Mouse (Mus musculus) MEL-GATA-1-ER (cell line): Measurements from ENCODE around the gene Klk1b9.
"Not testable (repeated sequence)": the region's sequence is repeated elsewhere in the genome, so short reads cannot be mapped to it uniquely, and the experiment has no call there.

Experiments used
- DNase-seq: peaks from one replicate; pipeline ENCODE4 v3.0.0-alpha.2; 2012; ENCODE audit warnings: low read depth; ENCODE audit errors: extremely low read depth

Klk1b9 gene

DNA sequence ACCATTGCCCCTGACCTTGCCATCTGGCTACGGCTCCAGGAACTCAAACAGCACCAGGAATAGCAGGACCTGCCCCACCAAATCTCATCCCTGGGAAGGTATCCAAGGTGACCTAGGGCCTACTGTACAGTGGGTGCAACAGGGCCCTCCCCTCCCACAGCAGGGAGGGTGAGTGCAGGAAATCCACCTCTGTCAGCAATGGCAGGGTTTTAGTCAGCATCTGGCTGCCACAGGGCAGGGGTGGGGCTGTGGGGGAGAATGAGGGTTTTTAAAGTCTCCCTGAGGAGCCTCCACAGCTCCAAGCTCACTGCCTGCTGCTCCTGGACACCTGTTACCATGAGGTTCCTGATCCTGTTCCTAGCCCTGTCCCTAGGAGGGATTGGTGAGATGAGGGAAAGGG is at the start of gene Klk1b9:
Gene Klk1b9, plus strand, starts transcription at position 301 of the 400 bp plus-strand sequence.
- not testable (repeated sequence) for DNase-seq

DNA sequence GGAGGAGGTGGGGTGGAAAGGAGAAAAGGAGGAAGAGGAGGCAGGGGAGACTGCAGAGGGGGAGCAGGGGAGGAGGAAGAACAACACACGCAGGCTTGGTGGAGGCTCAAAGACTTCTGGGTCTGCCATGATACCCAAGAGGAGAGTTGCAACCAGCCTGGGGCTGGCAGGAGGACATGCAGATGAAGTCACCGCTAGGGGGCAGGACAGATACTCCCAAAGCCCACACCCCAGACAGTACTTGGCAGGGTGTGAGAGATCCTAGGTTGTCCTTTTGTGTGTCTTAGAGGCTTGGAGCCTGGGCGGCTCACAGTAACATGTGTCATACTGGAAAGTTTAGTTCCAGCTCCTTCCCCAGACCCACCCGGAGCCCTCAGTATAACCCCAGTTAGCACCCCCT is 47.3 kb upstream of the Klk1b9 start:
- no peak for DNase-seq

DNA sequence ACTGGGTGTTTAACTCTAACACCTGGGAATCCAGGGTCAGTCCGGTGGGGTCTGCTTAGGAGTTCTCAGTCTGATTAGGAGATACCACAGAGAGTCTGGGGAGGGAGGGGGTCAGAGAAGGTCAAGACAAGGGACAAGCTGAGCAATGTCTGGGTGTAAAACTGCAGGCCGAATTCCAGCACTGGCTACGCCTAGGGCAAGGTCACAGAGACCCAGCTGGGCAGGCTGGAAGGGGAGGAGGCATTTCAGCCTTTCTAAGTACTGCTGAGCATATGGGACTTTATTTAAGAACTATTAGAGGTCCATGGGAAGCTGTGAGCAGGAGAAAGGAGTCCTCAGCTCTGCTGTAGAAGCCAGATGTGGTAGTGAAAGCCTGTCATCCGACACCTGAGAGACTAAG is 43.5 kb upstream of the Klk1b9 start:
- no peak for DNase-seq

DNA sequence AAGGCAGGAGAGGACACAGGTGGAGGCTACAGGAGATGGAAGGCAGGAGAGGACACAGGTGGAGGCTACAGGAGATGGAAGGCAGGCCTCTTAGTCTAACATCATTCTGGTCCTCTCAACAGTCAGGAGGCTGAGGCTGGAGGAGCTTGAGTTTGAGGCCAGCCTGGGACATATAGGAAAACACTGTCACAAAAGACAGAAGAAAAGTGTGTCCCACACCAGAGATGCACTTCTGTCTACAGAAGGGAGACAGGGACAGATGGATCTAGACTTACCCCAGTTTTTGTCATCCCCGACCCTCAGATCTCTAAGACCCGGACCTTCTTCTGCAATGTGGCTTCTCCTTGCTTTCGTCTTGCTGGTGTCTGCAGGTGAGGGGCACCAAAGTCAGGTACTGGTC is 42.4 kb upstream of the Klk1b9 start, which contains the start of gene Klk15:
Gene Klk15, plus strand, starts transcription at position 301 of the 400 bp plus-strand sequence.
- DNase-seq, result no peak

DNA sequence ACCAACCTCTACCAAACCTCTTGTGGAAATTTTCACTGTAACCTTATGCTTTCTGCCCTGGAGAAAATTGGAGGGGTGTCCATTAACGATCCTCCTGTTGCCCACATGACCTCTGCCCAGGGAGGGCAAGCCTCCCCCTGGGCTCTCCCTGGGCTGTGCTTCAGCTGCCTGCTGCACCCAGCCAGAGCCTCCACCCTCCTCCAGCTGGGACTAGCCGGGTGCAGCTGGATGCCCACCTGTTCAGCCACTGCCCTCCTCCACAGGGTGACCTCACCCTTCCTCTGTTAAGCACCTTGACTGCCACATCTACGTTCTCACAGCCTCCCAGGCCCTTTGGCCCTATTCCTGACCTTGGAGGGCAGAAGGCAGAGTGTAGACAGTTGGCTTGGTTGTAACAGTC is 41.1 kb upstream of the Klk1b9 start:
- no peak for DNase-seq

DNA sequence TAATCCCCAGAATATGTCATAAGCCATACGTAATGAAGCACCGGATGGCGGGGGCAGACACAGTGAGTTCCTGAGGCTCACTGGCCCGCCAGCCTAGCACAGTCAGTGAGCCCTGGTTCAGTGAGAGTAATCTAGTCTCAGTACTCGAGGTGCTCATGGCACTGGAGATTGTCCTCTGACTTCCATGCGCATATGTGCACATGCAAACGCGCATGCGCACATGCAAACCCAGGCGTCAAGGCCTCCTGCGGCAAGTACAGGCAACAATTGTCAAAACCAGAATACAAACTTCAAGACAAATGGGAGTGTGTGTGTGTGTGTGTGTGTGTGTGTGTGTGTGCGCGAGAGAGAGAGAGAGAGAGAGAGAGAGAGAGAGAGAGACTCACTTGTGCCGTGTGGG is 39.3 kb upstream of the Klk1b9 start:
- DNase-seq, result no peak

DNA sequence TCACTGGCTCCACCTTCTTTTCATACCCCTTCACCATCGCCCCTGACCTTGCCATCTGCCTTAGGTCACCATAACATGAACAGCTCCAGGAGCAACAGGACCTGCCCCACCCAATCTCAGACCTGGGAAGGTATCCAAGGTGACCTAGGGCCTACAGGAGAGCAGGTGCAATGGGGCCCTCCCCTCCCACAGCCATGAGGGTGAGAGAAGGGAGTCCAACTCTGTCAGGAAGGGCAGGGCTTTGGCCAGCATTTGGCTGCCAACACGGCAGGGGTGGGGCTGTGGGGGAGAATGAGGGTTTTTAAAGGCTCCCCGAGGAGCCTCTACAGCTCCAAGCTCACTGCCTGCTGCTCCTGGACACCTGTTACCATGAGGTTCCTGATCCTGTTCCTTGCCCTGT is 33.6 kb upstream of the Klk1b9 start:
- not testable (repeated sequence) for DNase-seq

DNA sequence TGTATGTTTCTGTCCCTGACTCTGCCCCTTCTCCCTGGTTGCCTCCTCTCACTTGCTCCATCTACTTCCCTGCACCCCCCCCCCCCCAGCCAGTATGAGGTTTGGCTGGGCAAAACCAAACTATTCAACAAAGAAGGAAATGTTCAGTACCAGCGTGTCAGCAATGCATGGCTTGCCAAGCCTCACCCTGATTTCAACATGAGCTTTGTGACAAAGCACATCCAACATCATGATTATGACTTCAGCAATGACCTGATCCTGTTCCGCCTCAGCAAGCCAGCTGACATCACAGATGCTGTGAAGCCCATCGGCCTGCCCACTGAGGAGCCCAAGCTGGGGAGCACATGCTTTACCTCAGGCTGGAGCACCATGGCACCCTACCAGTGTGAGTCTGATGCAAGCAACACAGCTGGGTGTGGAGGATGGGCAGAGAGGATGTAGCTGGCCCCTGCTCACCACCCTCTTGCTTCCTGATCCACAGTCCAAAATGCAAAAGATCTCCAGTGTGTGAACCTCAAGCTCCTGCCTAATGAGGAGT is 31.1 kb upstream of the Klk1b9 start:
- no peak for DNase-seq

DNA sequence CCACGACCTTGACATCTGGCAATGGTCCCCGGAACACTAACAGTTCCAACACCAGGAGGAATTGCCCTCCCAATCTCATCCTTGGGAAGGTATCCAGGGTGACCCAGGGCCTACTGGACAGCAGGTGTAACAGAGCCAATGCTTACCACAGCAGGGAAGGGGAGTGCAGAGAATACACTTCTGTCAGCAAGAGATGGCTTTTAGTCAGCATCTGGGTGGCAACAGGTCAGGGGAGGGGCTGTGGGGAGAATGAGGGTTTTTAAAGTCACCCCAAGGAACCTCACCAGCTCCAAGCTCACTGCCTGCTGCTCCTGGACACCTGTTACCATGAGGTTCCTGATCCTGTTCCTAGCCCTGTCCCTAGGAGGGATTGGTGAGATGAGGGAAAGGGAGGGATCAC is 25.5 kb upstream of the Klk1b9 start, which contains the start of gene Klk1b8:
Gene Klk1b8, plus strand, starts transcription at position 301 of the 400 bp plus-strand sequence.
- no peak for DNase-seq

DNA sequence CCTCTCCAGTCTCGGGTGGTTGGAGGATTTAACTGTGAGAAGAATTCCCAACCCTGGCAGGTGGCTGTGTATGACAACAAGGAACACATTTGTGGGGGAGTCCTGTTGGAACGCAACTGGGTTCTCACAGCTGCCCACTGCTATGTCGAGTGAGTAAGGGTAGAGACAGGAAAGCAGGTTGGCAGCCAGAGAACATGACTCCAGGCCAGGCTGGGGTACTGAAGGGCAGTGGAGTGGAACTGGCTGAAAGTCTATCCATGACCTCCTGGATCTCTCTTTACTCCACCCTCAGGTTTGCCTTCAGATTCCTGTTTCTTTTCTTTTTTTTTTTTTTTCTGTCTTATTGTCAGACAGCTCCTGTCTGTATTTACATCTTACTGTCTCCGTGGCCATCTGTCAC is 23.2 kb upstream of the Klk1b9 start:
- DNase-seq, result no peak

DNA sequence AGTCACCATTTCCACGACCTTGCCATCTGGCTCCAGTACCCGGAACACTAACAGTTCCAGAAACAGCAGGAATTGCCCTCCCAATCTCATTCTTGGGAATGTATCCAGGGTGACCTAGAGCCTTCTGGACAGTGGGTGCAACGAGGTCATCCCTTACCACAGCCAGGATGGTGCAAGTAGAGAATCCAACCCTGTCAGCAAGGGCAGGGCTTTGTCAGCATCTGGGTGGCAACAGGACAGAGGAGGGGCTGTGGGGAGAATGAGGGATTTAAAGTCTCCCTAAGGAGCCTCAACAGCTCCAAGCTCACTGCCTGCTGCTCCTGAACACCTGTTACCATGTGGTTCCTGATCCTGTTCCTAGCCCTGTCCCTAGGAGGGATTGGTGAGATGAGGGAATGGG is 9.4 kb upstream of the Klk1b9 start, which contains the start of gene Klk1b1:
Gene Klk1b1, plus strand, starts transcription at position 301 of the 400 bp plus-strand sequence.
- DNase-seq, result no peak

DNA sequence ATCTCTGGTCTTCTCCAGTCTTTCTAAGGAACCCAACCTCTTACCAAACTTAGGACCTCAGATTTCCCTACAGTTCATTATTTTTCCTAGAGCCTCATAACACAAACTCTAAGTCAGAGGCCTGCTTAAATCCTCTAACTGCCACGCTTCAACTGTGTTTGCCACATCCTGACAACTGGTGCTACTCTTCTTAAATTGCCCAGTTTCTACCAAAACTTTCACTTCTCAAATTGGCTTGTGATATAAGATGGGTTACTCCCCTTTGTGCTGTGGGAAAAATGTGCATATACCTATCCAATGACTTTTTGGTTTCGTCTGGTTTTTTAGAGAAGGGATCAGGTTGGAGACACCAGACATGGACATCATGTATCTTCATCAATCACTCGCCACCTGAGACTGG is 8.8 kb upstream of the Klk1b9 start:
- DNase-seq, result no peak

DNA sequence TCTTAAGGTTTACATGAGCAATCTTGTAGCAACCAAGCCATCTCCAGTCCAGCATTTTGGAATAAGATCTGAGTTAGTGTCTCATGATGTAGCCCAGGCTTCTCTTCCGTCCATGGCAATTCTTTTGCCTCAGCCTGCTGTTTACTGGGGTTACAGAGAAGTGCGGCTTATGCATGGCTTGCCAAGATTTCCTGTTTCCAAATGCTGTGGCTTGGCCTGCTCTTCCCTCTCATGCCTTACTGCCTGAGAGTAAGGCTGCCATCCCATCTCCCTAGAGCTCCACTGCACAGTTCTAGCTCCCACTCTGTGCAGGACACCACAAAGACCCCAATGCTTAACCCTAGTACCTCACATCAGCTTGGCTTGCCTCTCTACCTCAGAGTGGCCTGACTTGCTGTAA is 8.2 kb upstream of the Klk1b9 start:
- DNase-seq, result no peak

DNA sequence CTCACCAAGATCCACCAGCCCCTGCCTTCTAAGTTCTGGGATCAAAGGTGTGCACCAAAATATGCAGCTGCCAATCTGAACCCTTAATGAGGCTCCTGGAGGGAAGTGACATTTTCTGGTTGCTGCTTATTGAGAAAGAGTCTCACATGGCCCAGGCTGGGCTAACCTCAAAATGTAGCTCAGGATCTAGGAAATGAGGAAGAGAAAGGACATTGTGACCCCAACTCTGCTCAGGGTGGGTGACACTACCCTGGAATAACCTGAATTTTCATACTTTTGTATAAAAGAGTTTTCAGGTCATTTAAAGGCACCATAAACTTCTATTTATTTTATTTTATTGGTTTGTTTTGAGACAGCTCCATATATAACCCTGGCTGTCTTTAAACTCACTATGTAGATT is 9.8 kb downstream of the Klk1b9 start:
- DNase-seq, result no peak

DNA sequence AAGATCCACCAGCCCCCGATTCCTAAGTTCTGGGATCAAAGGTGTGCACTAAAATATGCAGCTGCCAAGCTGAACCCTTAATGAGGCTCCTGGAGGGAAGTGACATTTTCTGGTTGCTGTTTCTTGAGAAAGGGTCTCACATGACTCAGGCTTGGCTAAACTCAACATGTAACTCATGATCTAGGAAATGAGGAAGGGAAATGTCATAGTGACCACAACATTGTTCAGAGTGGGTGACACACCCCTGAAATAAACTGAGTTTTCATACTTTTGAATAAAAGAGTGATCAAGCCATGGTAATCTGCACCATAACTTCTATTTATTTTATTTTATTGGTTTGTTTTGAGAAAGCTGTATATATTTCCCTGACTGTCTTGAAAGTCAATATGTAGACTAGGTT is 19.0 kb downstream of the Klk1b9 start:
- not testable (repeated sequence) for DNase-seq

DNA sequence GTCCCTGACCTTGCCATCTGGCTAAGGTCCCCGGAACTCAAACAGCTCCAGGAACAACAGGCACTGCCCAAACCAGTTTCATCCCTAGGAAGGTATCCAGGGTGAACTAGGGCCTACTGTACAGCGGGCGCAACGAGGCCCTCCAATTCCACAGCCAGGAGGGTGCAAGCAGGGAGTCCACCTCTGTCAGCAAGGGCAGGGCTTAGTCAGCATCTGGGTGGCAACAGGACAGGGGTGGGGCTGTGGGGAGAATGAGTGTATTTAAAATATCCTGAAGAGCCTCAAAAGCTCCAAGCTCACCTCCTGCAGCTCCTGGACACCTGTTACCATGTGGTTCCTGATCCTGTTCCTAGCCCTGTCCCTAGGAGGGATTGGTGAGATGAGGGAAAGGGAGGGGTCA is 19.7 kb downstream of the Klk1b9 start, which contains the start of gene Klk1b11:
Gene Klk1b11, plus strand, starts transcription at position 301 of the 400 bp plus-strand sequence.
- not testable (repeated sequence) for DNase-seq

DNA sequence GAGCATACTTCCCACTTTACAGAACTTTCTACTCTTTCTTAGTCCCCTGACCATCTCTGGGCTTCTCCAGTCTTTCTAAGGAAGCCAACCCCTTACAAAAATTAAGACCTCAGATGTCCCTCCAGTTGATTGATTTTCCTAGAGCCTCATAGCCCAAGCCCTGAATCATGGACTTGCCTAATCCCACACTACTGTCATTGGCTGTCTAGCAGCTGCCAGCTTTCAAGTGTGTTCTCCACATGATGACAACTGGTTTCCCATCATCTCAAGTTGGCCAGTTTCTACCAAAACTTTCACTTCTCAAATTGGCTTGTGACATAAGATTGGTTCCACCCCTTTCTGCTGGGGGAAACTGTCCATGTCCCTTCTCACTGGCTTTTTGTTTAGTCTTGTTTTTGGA is 29.0 kb downstream of the Klk1b9 start:
- DNase-seq, result no peak

DNA sequence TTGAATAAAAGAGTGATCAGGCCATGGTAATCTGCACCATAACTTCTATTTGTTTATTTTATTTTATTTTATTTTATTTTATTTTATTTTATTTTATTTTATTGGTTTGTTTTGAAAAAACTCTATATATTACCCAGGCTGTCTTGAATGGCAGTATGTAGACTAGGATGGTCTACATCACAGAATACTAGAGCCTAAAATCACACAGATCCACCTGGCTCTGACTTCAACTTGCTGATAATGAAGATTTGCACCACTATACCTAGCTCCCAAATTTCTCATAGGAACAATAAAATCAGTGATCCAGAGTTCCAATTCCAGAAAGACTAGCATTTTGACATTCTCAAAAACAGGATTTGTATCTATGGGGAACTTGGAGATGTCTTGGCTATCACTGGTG is 36.0 kb downstream of the Klk1b9 start, which contains the start of gene Klk1b26:
Gene Klk1b26, plus strand, starts transcription at position 301 of the 400 bp plus-strand sequence.
- not testable (repeated sequence) for DNase-seq

DNA sequence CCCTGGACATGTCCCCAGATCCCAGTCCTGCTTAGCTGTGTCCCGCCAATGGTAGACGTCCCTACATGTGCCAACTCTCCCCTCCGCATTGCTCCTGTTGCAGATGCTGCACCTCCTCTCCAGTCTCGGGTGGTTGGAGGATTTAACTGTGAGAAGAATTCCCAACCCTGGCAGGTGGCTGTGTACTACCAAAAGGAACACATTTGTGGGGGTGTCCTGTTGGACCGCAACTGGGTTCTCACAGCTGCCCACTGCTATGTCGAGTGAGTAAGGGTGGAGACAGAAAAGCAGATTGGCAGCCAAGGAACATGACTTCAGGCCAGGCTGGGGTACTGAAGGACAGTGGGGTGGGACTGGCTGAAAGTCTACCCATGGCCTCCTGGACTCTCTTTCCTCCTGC is 38.8 kb downstream of the Klk1b9 start:
- not testable (repeated sequence) for DNase-seq

DNA sequence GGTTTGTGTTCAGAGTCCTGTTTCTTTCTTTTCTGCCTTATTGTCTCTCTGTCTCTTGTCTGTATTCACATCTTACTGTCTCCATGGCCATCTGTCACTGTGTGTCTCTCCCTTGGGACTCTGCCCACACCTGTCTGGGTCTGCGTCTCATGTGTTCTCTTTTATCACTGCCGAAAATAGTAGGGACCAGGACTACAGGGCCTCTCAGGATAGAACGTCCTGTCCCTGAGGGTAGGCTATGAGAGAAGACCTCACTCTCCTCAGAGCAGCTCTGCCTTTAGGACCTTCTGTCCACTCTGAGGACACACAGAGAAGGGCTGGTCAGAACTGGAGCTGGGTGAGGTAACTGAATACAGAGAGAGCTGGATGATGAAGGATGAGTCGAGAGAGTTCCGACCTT is 39.2 kb downstream of the Klk1b9 start:
- DNase-seq, result no peak
